Mouse (Mus musculus) yolk sac, embryonic 10.5 days (tissue): ENCODE results near the gene Krtap10-10.

Source experiments
- DNase-seq: peaks from one replicate; pipeline ENCODE4 v3.0.0-alpha.2; 2017; ENCODE audit warnings: low spot score

Gene Krtap10-10

GRCm38 (mm10) chr10:77867546-77867945 lies 31.8 kb downstream of the Krtap10-10 start:
- DNase-seq = no peak

- DNase-seq = no peak
Observed at GRCm38 (mm10) chr10:77869651-77870050, 33.9 kb downstream of the Krtap10-10 start.

- no peak for DNase-seq
Observed at GRCm38 (mm10) chr10:77878985-77879384, 43.2 kb downstream of the Krtap10-10 start.

GRCm38 (mm10) chr10:77880305-77880704 lies 44.6 kb downstream of the Krtap10-10 start:
- no peak for DNase-seq

GRCm38 (mm10) chr10:77882553-77882952 lies 46.8 kb downstream of the Krtap10-10 start:
- DNase-seq = no peak

- no peak for DNase-seq
Observed at GRCm38 (mm10) chr10:77886007-77886747, 50.4 kb downstream of the Krtap10-10 start.
